In genomic region chr12:100958621-100959592, GRCm38 (mm10) we compare ENCODE assay signal across 8 mouse cellular contexts. TPM values are rescaled to one million over a fixed set of nuclear protein-coding genes. Genes with fewer than 3 reads are reported as not detected.
DNase-seq lines count a peak whose midpoint lies in the region; ATAC-seq and TF ChIP-seq lines count a peak whose summit lies in the region.

No protein-coding gene starts in this region.

- H3K4me3 ChIP-seq in lung, adult 2 months (replicated peaks; ENCODE audit: extremely low read depth, low read depth, low read length), result no peak overlapping the region
- no peak overlapping the region for H3K4me3 ChIP-seq in heart, embryonic 13.5 days
- H3K4me3 ChIP-seq in midbrain, postnatal 0 days (ENCODE audit: low read depth, low read length), result no peak overlapping the region

- peak overlapping the region; percentile 10; the same call in 1 of the 2 replicates for H3K4me2 ChIP-seq in heart, embryonic 13.5 days
- H3K4me2 ChIP-seq in midbrain, postnatal 0 days (ENCODE audit: low read depth, low read length, poor library complexity, severe bottlenecking), result no peak overlapping the region

- TF ChIP-seq POLR2A in lung, adult 2 months (IDR thresholded peaks at IDR 0.05; ENCODE audit: borderline replicate concordance, extremely low read depth, low read depth, low read length), result no peak

- peaks cover 91% of the 10 kb centered on the region for H3K27me3 ChIP-seq in heart, embryonic 13.5 days (replicated peaks)
- H3K27me3 ChIP-seq in midbrain, postnatal 0 days (ENCODE audit: insufficient read depth, low read length), result no peaks in the 10 kb centered on the region

- H3K9ac ChIP-seq in heart, embryonic 13.5 days, result 0 out of 2 replicates have a peak overlapping the region, but pooled peaks have one; percentile 28
- H3K9ac ChIP-seq in midbrain, postnatal 0 days (replicated peaks; ENCODE audit: low read length, poor library complexity, severe bottlenecking), result 0 out of 2 replicates have a peak overlapping the region, but pooled peaks have one; percentile 4

- peak overlapping the region; percentile 20; the same call in 1 of the 2 replicates for H3K27ac ChIP-seq in heart, embryonic 13.5 days (replicated peaks)
- no peak overlapping the region; the same call in 1 of the 2 replicates for H3K27ac ChIP-seq in midbrain, postnatal 0 days (ENCODE audit: low read depth, low read length)

- peak; percentile 47; the same call in 1 of the 2 replicates for ATAC-seq in heart, embryonic 13.5 days (ENCODE audit: extremely low read depth, insufficient number of reproducible peaks, low FRiP score, low TSS enrichment)
- peak; percentile 35; the same call in 1 of the 2 replicates for ATAC-seq in midbrain, postnatal 0 days (ENCODE audit: low FRiP score)

- H3K36me3 ChIP-seq in heart, embryonic 13.5 days, result no peaks in the 10 kb centered on the region
- peaks cover 3% of the 10 kb centered on the region; the same call in 1 of the 2 replicates for H3K36me3 ChIP-seq in midbrain, postnatal 0 days (ENCODE audit: insufficient read depth, low read length)

- WGBS in lung, adult 2 months, result 53% methylated on average over 15 of the region's 15 CpGs
- 40% methylated on average over 15 of the region's 15 CpGs for WGBS in heart, embryonic 13.5 days
- WGBS in midbrain, postnatal 0 days, result 57% methylated on average over 15 of the region's 15 CpGs

- H3K4me1 ChIP-seq in lung, adult 2 months (ENCODE audit: control insufficient read depth, insufficient read depth, low read length), result peaks cover 10% of the 10 kb centered on the region; the same call in 1 of the 2 replicates
- peaks cover 31% of the 10 kb centered on the region for H3K4me1 ChIP-seq in heart, embryonic 13.5 days
- 0 out of 2 replicates have a peak, but pooled peaks cover 3% of the 10 kb centered on the region for H3K4me1 ChIP-seq in midbrain, postnatal 0 days (ENCODE audit: insufficient read depth, low read length)

- no peaks in the 10 kb centered on the region for H3K9me3 ChIP-seq in heart, embryonic 13.5 days
- no peaks in the 10 kb centered on the region for H3K9me3 ChIP-seq in midbrain, postnatal 0 days (ENCODE audit: low read length)

- TF ChIP-seq CTCF in lung, adult 2 months (IDR thresholded peaks at IDR 0.05; ENCODE audit: insufficient read depth, low read length), result no peak
- TF ChIP-seq CTCF in midbrain, postnatal 0 days (IDR thresholded peaks at IDR 0.05), result no peak

- intact Hi-C loops in left cerebral cortex, postnatal 25 days (cut with DNase I), result loop anchor here (1.0 kb wide), 1 partner anchor 70 kb away; the partner anchor contains the start of gene Ccdc88c

- peak; percentile 64 to 72 for DNase-seq in lung, adult 18-20 months
- DNase-seq in lung, adult 2 months, result no peak
- peak; percentile 72 for DNase-seq in c-Kit-positive CD71-positive TER-119-positive erythroid progenitor cells, embryonic 14.5 days (ENCODE audit: low spot score)
- peak; percentile 47 for DNase-seq in kidney, postnatal 10 days
- peak; percentile 61 for DNase-seq in midbrain, postnatal 0 days (ENCODE audit: low spot score)
- DNase-seq in left cerebral cortex, postnatal 25 days (ENCODE audit: low spot score in 2 of 2), result no peak
- no peak for DNase-seq in layer of hippocampus, postnatal 36 days

RNA-seq across cellular contexts. Expression of gene Gpr68, which starts 50.9 kb away (rescaled TPM):
- polyA plus RNA-seq in lung, adult 2 months (2012; rRNA removed), result 3.2 and 4.2 TPM in 2 replicates
- 5.9 and 6.0 TPM in 2 replicates for polyA plus RNA-seq in heart, embryonic 13.5 days (2015; fragmentation: Nextera tagmentation; extraction: Ambion mirVana)
- total RNA-seq in midbrain, postnatal 0 days (2014; rRNA removed), result 22.3 and 28.4 TPM in 2 replicates
- polyA plus RNA-seq in midbrain, postnatal 0 days (2015; fragmentation: Nextera tagmentation; extraction: Ambion mirVana), result 6.2 and 8.7 TPM in 2 replicates
- total RNA-seq in left cerebral cortex, postnatal 25 days (2021), result 10 to 100 TPM in 1 of 2 experiments, 1 to 10 TPM in 1; 8.3 to 11.6 TPM
- total RNA-seq in layer of hippocampus, postnatal 36 days (2021), result 10 to 100 TPM; 22.7 to 24.7 TPM

Comparison
In these comparisons a context has a peak if more than half of its experiments do, and no peak if none do; other contexts are left out.
1. DNase-seq: peak in lung, adult 18-20 months (2 of 2), c-Kit-positive CD71-positive TER-119-positive erythroid progenitor cells, embryonic 14.5 days (single experiment), kidney, postnatal 10 days (single experiment) and midbrain, postnatal 0 days (single experiment); none in lung, adult 2 months (single experiment), left cerebral cortex, postnatal 25 days (0 of 2) and layer of hippocampus, postnatal 36 days (0 of 2).